Mouse (Mus musculus): ENCODE measurements at regions not wholly inside any gene's neighbourhood (a gene's known extent, or its start where the extent isn't known, plus 50 kb on each side); places are given as distances from the start of the nearest gene placed in this dataset.

- no peak overlapping the region for H3K4me2 ChIP-seq (ENCODE audit: low read length)
- no peak overlapping the region for H3K9ac ChIP-seq (ENCODE audit: low read depth, low read length)
- H3K27ac ChIP-seq (ENCODE audit: low read depth, low read length): no peak overlapping the region
- no peak overlapping the region for H3K4me3 ChIP-seq (ENCODE audit: low read length)
- no peaks in the 10 kb centered on the region for H3K36me3 ChIP-seq (ENCODE audit: control insufficient read depth, insufficient read depth, low read length)
- no peaks in the 10 kb centered on the region for H3K4me1 ChIP-seq (ENCODE audit: control insufficient read depth, insufficient read depth, low read depth, low read length)
- peak; percentile 58; the same call in 1 of the 2 replicates for ATAC-seq
- H3K9me3 ChIP-seq (ENCODE audit: control insufficient read depth, low read length): no peaks in the 10 kb centered on the region
- WGBS: 58% methylated on average over 1 of the region's 1 CpGs
- H3K27me3 ChIP-seq (replicated peaks; ENCODE audit: control insufficient read depth, insufficient read depth, low read length): no peaks in the 10 kb centered on the region
These were observed 96.1 kb downstream of the Id4 start for GRCm38 (mm10) chr13:48357118-48357517.

DNA sequence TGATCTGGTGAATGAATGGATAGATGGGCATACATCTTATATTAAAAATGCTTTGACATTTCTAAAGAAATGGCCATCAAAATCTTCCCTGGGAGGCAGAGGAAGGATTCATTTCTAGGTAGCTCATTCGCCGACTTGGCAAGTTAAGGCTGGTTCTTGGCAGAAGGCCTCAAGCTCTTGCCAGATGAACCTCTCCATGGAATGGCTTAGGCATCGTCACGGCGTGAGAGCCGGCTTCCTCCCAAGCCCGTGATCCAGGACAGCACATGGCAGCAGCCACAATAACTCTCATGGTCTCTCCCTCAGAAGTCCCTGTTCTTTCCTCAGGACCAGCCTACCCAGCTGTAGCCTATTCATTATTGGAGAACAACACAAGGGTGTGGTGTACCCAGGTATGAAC is 96.6 kb downstream of the Id4 start:
- 82% methylated on average over 7 of the region's 7 CpGs for WGBS
- Histone ChIP-seq H3K9me3 (ENCODE audit: control insufficient read depth, low read length) (no peaks in the 10 kb centered on the region), H3K27ac (ENCODE audit: low read depth, low read length) (no peak overlapping the region), H3K36me3 (ENCODE audit: control insufficient read depth, insufficient read depth, low read length) (no peaks in the 10 kb centered on the region), H3K4me1 (ENCODE audit: control insufficient read depth, insufficient read depth, low read depth, low read length) (no peaks in the 10 kb centered on the region), H3K9ac (ENCODE audit: low read depth, low read length) (no peak overlapping the region), H3K4me2 (ENCODE audit: low read length) (no peak overlapping the region), H3K27me3 (replicated peaks; ENCODE audit: control insufficient read depth, insufficient read depth, low read length) (no peaks in the 10 kb centered on the region), H3K4me3 (ENCODE audit: low read length) (no peak overlapping the region)
- ATAC-seq: peak; percentile 48; the same call in 1 of the 2 replicates

- no peak overlapping the region for H3K27ac ChIP-seq (ENCODE audit: low read depth, low read length)
- H3K9ac ChIP-seq (ENCODE audit: low read depth, low read length): no peak overlapping the region
- no peak overlapping the region for H3K4me3 ChIP-seq (ENCODE audit: low read length)
- H3K9me3 ChIP-seq (ENCODE audit: control insufficient read depth, low read length): no peaks in the 10 kb centered on the region
- 57% methylated on average over 9 of the region's 9 CpGs for WGBS
- ATAC-seq: no peak
- H3K4me1 ChIP-seq (ENCODE audit: control insufficient read depth, insufficient read depth, low read depth, low read length): no peaks in the 10 kb centered on the region
- no peak overlapping the region for H3K4me2 ChIP-seq (ENCODE audit: low read length)
- no peaks in the 10 kb centered on the region for H3K27me3 ChIP-seq (replicated peaks; ENCODE audit: control insufficient read depth, insufficient read depth, low read length)
- no peaks in the 10 kb centered on the region for H3K36me3 ChIP-seq (ENCODE audit: control insufficient read depth, insufficient read depth, low read length)
These were observed 110.0 kb downstream of the Id4 start for GRCm38 (mm10) chr13:48371060-48371459.

GRCm38 (mm10) chr13:48376405-48376804 is 115.4 kb downstream of the Id4 start:
- H3K27ac ChIP-seq (ENCODE audit: low read depth, low read length): no peak overlapping the region
- H3K4me3 ChIP-seq (ENCODE audit: low read length): no peak overlapping the region
- 78% methylated on average over 4 of the region's 4 CpGs for WGBS
- H3K4me1 ChIP-seq (ENCODE audit: control insufficient read depth, insufficient read depth, low read depth, low read length): no peaks in the 10 kb centered on the region
- no peaks in the 10 kb centered on the region for H3K27me3 ChIP-seq (replicated peaks; ENCODE audit: control insufficient read depth, insufficient read depth, low read length)
- no peaks in the 10 kb centered on the region for H3K36me3 ChIP-seq (ENCODE audit: control insufficient read depth, insufficient read depth, low read length)
- H3K9me3 ChIP-seq (ENCODE audit: control insufficient read depth, low read length): no peaks in the 10 kb centered on the region
- H3K9ac ChIP-seq (ENCODE audit: low read depth, low read length): no peak overlapping the region
- no peak overlapping the region for H3K4me2 ChIP-seq (ENCODE audit: low read length)
- no peak for ATAC-seq

- Histone ChIP-seq H3K4me3 (ENCODE audit: low read length) (no peak overlapping the region), H3K36me3 (ENCODE audit: control insufficient read depth, insufficient read depth, low read length) (no peaks in the 10 kb centered on the region), H3K4me2 (ENCODE audit: low read length) (no peak overlapping the region; the same call in 1 of the 2 replicates), H3K9me3 (ENCODE audit: control insufficient read depth, low read length) (no peaks in the 10 kb centered on the region), H3K9ac (ENCODE audit: low read depth, low read length) (no peak overlapping the region), H3K27ac (ENCODE audit: low read depth, low read length) (no peak overlapping the region), H3K27me3 (replicated peaks; ENCODE audit: control insufficient read depth, insufficient read depth, low read length) (no peaks in the 10 kb centered on the region), H3K4me1 (ENCODE audit: control insufficient read depth, insufficient read depth, low read depth, low read length) (peaks cover 16% of the 10 kb centered on the region)
- ATAC-seq: peak; percentile 72; the same call in 1 of the 2 replicates
- WGBS: 37% methylated on average over 13 of the region's 13 CpGs
These were observed 122.8 kb downstream of the Id4 start for GRCm38 (mm10) chr13:48383580-48384445.

GRCm38 (mm10) chr13:48384901-48385300 is 123.9 kb downstream of the Id4 start:
- no peak overlapping the region for H3K9ac ChIP-seq (ENCODE audit: low read depth, low read length)
- no peaks in the 10 kb centered on the region for H3K27me3 ChIP-seq (replicated peaks; ENCODE audit: control insufficient read depth, insufficient read depth, low read length)
- H3K36me3 ChIP-seq (ENCODE audit: control insufficient read depth, insufficient read depth, low read length): no peaks in the 10 kb centered on the region
- peaks cover 16% of the 10 kb centered on the region for H3K4me1 ChIP-seq (ENCODE audit: control insufficient read depth, insufficient read depth, low read depth, low read length)
- no peaks in the 10 kb centered on the region for H3K9me3 ChIP-seq (ENCODE audit: control insufficient read depth, low read length)
- no peak for ATAC-seq
- peak overlapping the region; percentile 31 for H3K27ac ChIP-seq (ENCODE audit: low read depth, low read length)
- H3K4me3 ChIP-seq (ENCODE audit: low read length): no peak overlapping the region
- peak overlapping the region; percentile 15 for H3K4me2 ChIP-seq (ENCODE audit: low read length)
- 36% methylated on average over 11 of the region's 11 CpGs for WGBS

GRCm38 (mm10) chr13:48391126-48391525 is 122.1 kb downstream of the Zfp169 start:
- ATAC-seq: no peak
- Histone ChIP-seq H3K4me1 (ENCODE audit: control insufficient read depth, insufficient read depth, low read depth, low read length) (no peaks in the 10 kb centered on the region), H3K36me3 (ENCODE audit: control insufficient read depth, insufficient read depth, low read length) (no peaks in the 10 kb centered on the region), H3K27me3 (replicated peaks; ENCODE audit: control insufficient read depth, insufficient read depth, low read length) (no peaks in the 10 kb centered on the region), H3K9me3 (ENCODE audit: control insufficient read depth, low read length) (no peaks in the 10 kb centered on the region), H3K4me2 (ENCODE audit: low read length) (no peak overlapping the region), H3K9ac (ENCODE audit: low read depth, low read length) (no peak overlapping the region), H3K4me3 (ENCODE audit: low read length) (no peak overlapping the region), H3K27ac (ENCODE audit: low read depth, low read length) (no peak overlapping the region)
- WGBS: 84% methylated on average over 11 of the region's 11 CpGs

GRCm38 (mm10) chr13:48397761-48398160 is 115.5 kb downstream of the Zfp169 start:
- H3K4me3 ChIP-seq (ENCODE audit: low read length): no peak overlapping the region
- no peak for ATAC-seq
- no peak overlapping the region for H3K27ac ChIP-seq (ENCODE audit: low read depth, low read length)
- 41% methylated on average over 1 of the region's 1 CpGs for WGBS
- no peaks in the 10 kb centered on the region for H3K9me3 ChIP-seq (ENCODE audit: control insufficient read depth, low read length)
- H3K4me2 ChIP-seq (ENCODE audit: low read length): no peak overlapping the region
- H3K27me3 ChIP-seq (replicated peaks; ENCODE audit: control insufficient read depth, insufficient read depth, low read length): no peaks in the 10 kb centered on the region
- H3K9ac ChIP-seq (ENCODE audit: low read depth, low read length): no peak overlapping the region
- H3K4me1 ChIP-seq (ENCODE audit: control insufficient read depth, insufficient read depth, low read depth, low read length): no peaks in the 10 kb centered on the region
- no peaks in the 10 kb centered on the region for H3K36me3 ChIP-seq (ENCODE audit: control insufficient read depth, insufficient read depth, low read length)

DNA sequence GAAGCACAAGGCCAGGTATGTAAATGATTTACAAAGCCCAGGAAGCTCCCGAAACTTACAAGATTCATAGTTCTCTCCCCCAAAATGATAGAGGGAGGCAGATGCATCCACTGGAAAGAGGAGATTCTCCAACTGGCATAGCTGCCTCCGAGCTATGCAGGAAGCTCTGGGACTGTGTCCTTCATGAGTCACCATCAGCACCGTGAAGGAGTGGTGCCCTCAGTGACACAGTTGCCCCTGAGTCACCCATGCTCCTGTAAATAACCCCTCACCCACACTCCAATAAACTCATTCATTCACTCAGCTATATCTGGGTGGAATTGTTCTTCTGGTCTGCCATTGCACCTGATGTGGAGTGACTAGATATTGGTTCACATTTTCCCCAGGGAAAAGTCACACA is 114.6 kb downstream of the Zfp169 start:
- no peak overlapping the region for H3K9ac ChIP-seq (ENCODE audit: low read depth, low read length)
- no peak overlapping the region for H3K4me3 ChIP-seq (ENCODE audit: low read length)
- H3K36me3 ChIP-seq (ENCODE audit: control insufficient read depth, insufficient read depth, low read length): no peaks in the 10 kb centered on the region
- no peaks in the 10 kb centered on the region for H3K9me3 ChIP-seq (ENCODE audit: control insufficient read depth, low read length)
- no peaks in the 10 kb centered on the region for H3K4me1 ChIP-seq (ENCODE audit: control insufficient read depth, insufficient read depth, low read depth, low read length)
- no peak for ATAC-seq
- H3K27ac ChIP-seq (ENCODE audit: low read depth, low read length): no peak overlapping the region
- WGBS: 83% methylated on average over 3 of the region's 3 CpGs
- H3K4me2 ChIP-seq (ENCODE audit: low read length): no peak overlapping the region
- H3K27me3 ChIP-seq (replicated peaks; ENCODE audit: control insufficient read depth, insufficient read depth, low read length): no peaks in the 10 kb centered on the region
